Comparison of ENCODE assay signal across 8 mouse cellular contexts in the genomic region with DNA sequence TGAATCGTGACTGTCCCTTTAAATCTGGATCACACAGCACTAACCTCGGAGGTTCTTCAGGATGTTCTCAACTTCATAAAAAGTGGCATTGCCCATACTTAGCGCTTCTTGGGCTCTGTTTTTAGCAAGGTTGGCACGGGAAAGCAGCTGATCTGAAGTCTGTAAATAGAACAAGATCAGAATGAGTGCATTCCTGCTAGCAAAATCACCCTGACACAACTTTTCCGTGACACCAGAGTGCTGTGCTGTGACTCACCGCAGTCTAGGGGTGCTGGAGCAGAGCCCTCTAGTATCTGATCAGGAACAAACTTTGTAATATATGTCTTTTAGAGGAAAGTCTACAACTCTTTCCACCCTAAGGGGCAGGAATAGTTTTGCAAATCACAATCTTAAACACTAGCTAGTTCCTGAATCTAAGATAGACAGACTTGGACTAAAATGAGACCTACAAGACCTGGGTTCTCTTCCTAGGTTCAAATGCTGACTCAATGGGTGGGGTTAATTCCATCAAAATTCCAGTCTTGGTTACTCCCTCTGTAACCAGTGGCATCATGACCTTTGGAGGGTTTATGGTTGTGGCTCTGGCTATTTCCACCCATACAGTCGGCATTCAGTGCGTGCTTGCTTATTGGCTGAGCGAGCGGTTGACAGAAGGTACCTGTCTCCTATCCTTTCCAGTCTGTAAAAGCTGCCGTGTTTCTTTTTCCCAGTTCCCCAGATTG. TPM values are rescaled to one million over a fixed set of nuclear protein-coding genes. Genes with fewer than 3 reads are reported as not detected.
DNase-seq lines count a peak whose midpoint lies in the region; ATAC-seq lines count a peak whose summit lies in the region.

No protein-coding gene starts in this region.

- DNase-seq in 416B (ENCODE audit: low read depth) (peak; percentile 77), NIH3T3 (ENCODE audit: low read depth) (peak; percentile 94)
- DNase-seq in gastrocnemius, postnatal 25 days: peak; percentile 41
- DNase-seq in lung, adult 18-20 months: peak; percentile 76 to 81
- DNase-seq in cerebellum, postnatal 25 days: no peak
- no peak for DNase-seq in layer of hippocampus, postnatal 25 days (ENCODE audit: extremely low spot score in 1 of 2, low spot score in 1 of 2)
- DNase-seq in cerebellum, adult 9-10 months: no peak

- ATAC-seq in granulocyte monocyte progenitor cell, adult 5-6 weeks (replicated peaks; ENCODE audit: poor library complexity, severe bottlenecking): no peak

RNA-seq across cellular contexts. Expression of a gene that starts 56.1 kb away (rescaled TPM):
- 1 to 10 TPM; 5.0 to 6.1 TPM for total RNA-seq in gastrocnemius, postnatal 25 days (2021)
- 1 to 10 TPM in 1 of 2 experiments, under 1 TPM in 1; 0.96 to 2.3 TPM for total RNA-seq in layer of hippocampus, postnatal 25 days (2021)
- not detected in 2 replicates for total RNA-seq in granulocyte monocyte progenitor cell, adult 5-6 weeks (2014; fragmentation: Nextera tagmentation)
- total RNA-seq in granulocyte monocyte progenitor cell, adult 5-6 weeks (2017): not detected in 2 replicates

Comparison
In these comparisons a context has a peak if more than half of its experiments do, and no peak if none do; other contexts are left out.
1. DNase-seq: peak in 416B (single experiment), NIH3T3 (single experiment), gastrocnemius, postnatal 25 days (single experiment) and lung, adult 18-20 months (2 of 2); none in cerebellum, postnatal 25 days (0 of 2), layer of hippocampus, postnatal 25 days (0 of 2) and cerebellum, adult 9-10 months (single experiment).